Mouse (Mus musculus) limb, embryonic 14.5 days (tissue): ENCODE data around the gene A630010A05Rik. TPM values are rescaled to one million over a fixed set of nuclear protein-coding genes. Genes with fewer than 3 reads are reported as not detected.
"Not testable (repeated sequence)": the region's sequence is repeated elsewhere in the genome, so short reads cannot be mapped to it uniquely, and the experiment has no call there.

ENCODE experiments used
- ATAC-seq: fragments of 200-750 bp; cut with Nextera tagmentation; 2 replicates; pipeline ENCODE4 v1.8.0; 2017; ENCODE audit warnings: low read depth, moderate number of reproducible peaks, moderate TSS enrichment; ENCODE audit not compliant: low FRiP score
- DNase-seq: peaks from one replicate; pipeline ENCODE4 v3.0.0-alpha.2; 2015; ENCODE audit warnings: low spot score
- H3K27ac ChIP-seq: fragments of 300-500 bp; sonication (generic); replicated peaks from 2 replicates; pipeline ENCODE4 v1.5.1; 2014; ENCODE audit warnings: low read depth, mild to moderate bottlenecking, low read length, moderate library complexity, mixed read lengths
- H3K27me3 ChIP-seq: fragments of 300-500 bp; sonication (generic); 2 replicates; pipeline ENCODE4 v1.6.1; 2014; ENCODE audit warnings: low read length, mixed read lengths; ENCODE audit not compliant: control insufficient read depth, insufficient read depth
- H3K36me3 ChIP-seq: fragments of 300-500 bp; sonication (generic); 2 replicates; pipeline ENCODE4 v1.6.1; 2014; ENCODE audit warnings: mild to moderate bottlenecking, low read length, moderate library complexity, mixed read lengths; ENCODE audit not compliant: control insufficient read depth, insufficient read depth
- H3K4me1 ChIP-seq: fragments of 300-500 bp; sonication (generic); 2 replicates; pipeline ENCODE4 v1.6.1; 2014; ENCODE audit warnings: antibody characterized with exemption, low read length, mixed read lengths; ENCODE audit not compliant: control insufficient read depth, insufficient read depth
- H3K4me2 ChIP-seq: fragments of 300-500 bp; sonication (generic); replicated peaks from 2 replicates; pipeline ENCODE4 v1.6.1; 2014; ENCODE audit warnings: low read depth, mild to moderate bottlenecking, low read length, moderate library complexity; ENCODE audit not compliant: severe bottlenecking
- H3K4me3 ChIP-seq: fragments of 300-500 bp; sonication (generic); replicated peaks from 2 replicates; pipeline ENCODE4 v1.5.1; 2014; ENCODE audit warnings: low read length
- H3K9ac ChIP-seq: fragments of 300-500 bp; sonication (generic); 2 replicates; pipeline ENCODE4 v1.6.1; 2014; ENCODE audit warnings: mild to moderate bottlenecking, low read depth, low read length, moderate library complexity; ENCODE audit not compliant: severe bottlenecking
- H3K9me3 ChIP-seq: fragments of 300-500 bp; sonication (generic); 2 replicates; pipeline ENCODE4 v1.6.1; 2016; ENCODE audit warnings: low read length; ENCODE audit not compliant: control insufficient read depth
- POLR2A ChIP-seq: fragments of 200-500 bp; IDR thresholded peaks from 2 replicates; pipeline ENCODE4 v1.8.0; 2012; ENCODE audit warnings: inconsistent platforms, mild to moderate bottlenecking, moderate library complexity, borderline replicate concordance; ENCODE audit not compliant: insufficient read depth, insufficient read length; ENCODE audit errors: extremely low read depth
- WGBS: fragments of 180-500 bp; shearing (Covaris S2); extraction: QIAGEN DNeasy Blood & Tissue Kit; methylation state at CpG from one replicate; pipeline ENCODE4 v1.1.7; 2014; 5-methylcytosine and 5-hydroxymethylcytosine counted together
- polyA plus RNA-seq, 2 experiments: library from polyadenylated mRNA; depleted of rRNA in 1 of 2; stranded (reverse) in 1 of 2; unstranded in 1 of 2; fragments of >200 nt; fragmentation: Nextera tagmentation in 1 of 2; extraction: Ambion mirVana in 1 of 2; gene quantifications; 2 replicates each; pipeline versions ENCODE4 v1.2.1 to v1.2.3; 2012 to 2014

A630010A05Rik gene
- polyA plus RNA-seq (2012; rRNA removed), result not detected in 2 replicates
- polyA plus RNA-seq (2014; fragmentation: Nextera tagmentation; extraction: Ambion mirVana), result not detected in 2 replicates

DNA sequence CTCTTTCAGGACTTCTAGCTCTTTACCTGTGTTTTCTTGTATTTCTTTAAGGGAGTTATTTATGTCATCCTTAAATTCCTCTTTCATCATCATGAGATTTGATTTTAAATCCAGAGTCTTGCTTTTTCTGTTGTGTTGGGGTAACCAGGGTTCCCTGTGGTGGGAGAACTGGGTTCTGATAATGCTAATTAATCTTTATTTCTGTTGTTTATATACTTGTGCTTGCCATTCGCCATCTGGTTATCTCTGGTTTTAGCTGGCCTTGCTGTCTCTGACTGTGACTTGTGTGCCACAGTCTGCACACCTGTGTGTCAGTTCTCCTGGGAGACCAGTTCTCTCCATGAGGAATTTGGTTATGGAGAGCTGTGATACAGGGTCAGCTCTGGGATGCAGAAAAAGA is at the start of gene A630010A05Rik:
TSS of gene A630010A05Rik (plus strand) at position 301 of the 400 bp plus-strand sequence.
- DNase-seq (no peak), ATAC-seq (no peak)
- Histone ChIP-seq H3K27me3 (no peaks in the 10 kb centered on the region), H3K9me3 (no peaks in the 10 kb centered on the region), H3K4me1 (no peaks in the 10 kb centered on the region), H3K9ac (no peak within 1 kb of the TSS), H3K4me3 (no peak within 1 kb of the TSS), H3K27ac (no peak within 1 kb of the TSS), H3K36me3 (no peaks in the 10 kb centered on the region), H3K4me2 (no peak within 1 kb of the TSS)
- WGBS, result 86% methylated on average over 1 of the region's 1 CpGs
- no peak for TF ChIP-seq POLR2A

DNA sequence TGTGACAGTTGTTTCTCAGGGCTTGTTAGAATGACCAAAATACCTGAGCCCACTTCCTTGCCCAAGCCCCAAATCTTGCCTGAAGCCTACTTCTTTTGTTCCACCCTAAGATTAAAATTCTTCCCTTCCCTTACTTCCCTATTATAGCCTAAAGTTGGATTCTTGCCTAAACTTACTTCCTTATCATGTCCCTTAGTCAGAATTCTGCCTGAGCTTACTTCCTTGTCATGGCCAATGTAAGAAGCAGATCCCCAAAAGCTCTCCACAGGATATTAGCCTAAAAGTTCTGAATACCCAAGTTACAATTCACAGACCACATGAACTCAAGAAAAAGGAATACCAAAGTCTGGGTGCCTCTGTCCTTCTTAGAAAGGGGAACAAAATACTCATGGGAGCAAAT is 26.4 kb upstream of the A630010A05Rik start:
- H3K27ac ChIP-seq, result no peak overlapping the region
- no peak overlapping the region for H3K4me3 ChIP-seq
- ATAC-seq, result no peak
- H3K36me3 ChIP-seq, result no peaks in the 10 kb centered on the region
- no peak overlapping the region for H3K4me2 ChIP-seq
- no peaks in the 10 kb centered on the region for H3K27me3 ChIP-seq
- H3K9ac ChIP-seq, result no peak overlapping the region
- DNase-seq, result no peak
- no peak for TF ChIP-seq POLR2A
- no peaks in the 10 kb centered on the region for H3K9me3 ChIP-seq
- H3K4me1 ChIP-seq, result no peaks in the 10 kb centered on the region

- not testable (repeated sequence) for H3K36me3 ChIP-seq, ATAC-seq, H3K9ac ChIP-seq, H3K27ac ChIP-seq, H3K9me3 ChIP-seq, H3K4me3 ChIP-seq, H3K4me2 ChIP-seq, H3K4me1 ChIP-seq, H3K27me3 ChIP-seq, DNase-seq
- WGBS, result 36% methylated on average over 1 of the region's 1 CpGs
These were observed 4.9 kb upstream of the A630010A05Rik start for GRCm38 (mm10) chr16:14557191-14557590.

Other genes with a start within 250 kb of the A630010A05Rik start
- gene Fopnl, start 244.9 kb upstream of the A630010A05Rik start, polyA plus RNA-seq (2012; rRNA removed), result 65.2 and 79.4 TPM in 2 replicates
- gene Fopnl, start 244.9 kb upstream of the A630010A05Rik start, polyA plus RNA-seq (2014; fragmentation: Nextera tagmentation; extraction: Ambion mirVana), result 143 and 161 TPM in 2 replicates
- 11.0 and 11.3 TPM in 2 replicates for gene Abcc1, start 200.8 kb upstream of the A630010A05Rik start, polyA plus RNA-seq (2012; rRNA removed)
- 8.9 and 10.4 TPM in 2 replicates for gene Abcc1, start 200.8 kb upstream of the A630010A05Rik start, polyA plus RNA-seq (2014; fragmentation: Nextera tagmentation; extraction: Ambion mirVana)